Mouse (Mus musculus) spleen, adult 2 months (tissue): ENCODE measurements around the gene Grrp1.

Experiments used
- CTCF ChIP-seq: fragments of 200-500 bp; IDR thresholded peaks from 2 replicates; pipeline ENCODE4 v1.5.1; 2011; ENCODE audit warnings: mild to moderate bottlenecking, inconsistent platforms; ENCODE audit not compliant: insufficient read depth, insufficient read length, insufficient replicate concordance; ENCODE audit errors: extremely low read depth
- POLR2A ChIP-seq: fragments of 200-500 bp; IDR thresholded peaks from 2 replicates; pipeline ENCODE4 v1.6.1; 2011; ENCODE audit warnings: low read depth, low read length, inconsistent platforms

DNA sequence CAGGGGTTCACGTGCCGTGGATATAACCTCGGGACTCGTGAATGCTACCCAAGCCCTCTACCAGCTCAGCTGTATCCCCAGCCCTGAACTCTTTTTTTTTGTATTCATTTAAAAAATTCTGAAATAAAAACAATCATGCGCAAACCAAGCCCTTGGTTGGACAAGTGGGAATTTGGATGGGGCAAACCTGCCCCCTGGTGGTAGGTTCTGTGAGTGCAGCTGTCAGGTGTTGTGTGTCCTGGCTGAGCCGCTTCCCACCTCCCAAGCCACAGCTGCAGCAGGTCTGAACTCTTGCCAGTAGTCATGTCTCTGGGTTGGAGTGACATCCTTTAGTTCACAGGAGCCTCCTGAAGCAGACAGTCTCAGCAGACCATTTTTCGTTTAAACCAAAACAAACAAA is 38.2 kb upstream of the Grrp1 start:
- TF ChIP-seq CTCF (peak; percentile 89; the same call in 1 of the 2 replicates), POLR2A (no peak)
